Mouse (Mus musculus) erythroblast, embryonic 14.5 days (primary cell): Measurements from ENCODE around the gene Nmnat1. TPM values are rescaled to one million over a fixed set of nuclear protein-coding genes. Genes with fewer than 3 reads are reported as not detected.

Experiments used
- H3K27me3 ChIP-seq: 2 replicates; pipeline ENCODE4 v1.6.1; 2012; ENCODE audit warnings: inconsistent platforms; ENCODE audit not compliant: control insufficient read depth
- H3K36me3 ChIP-seq: 2 replicates; pipeline ENCODE4 v1.6.1; 2012; ENCODE audit warnings: mild to moderate bottlenecking, inconsistent platforms; ENCODE audit not compliant: control insufficient read depth
- H3K4me1 ChIP-seq: 2 replicates; pipeline ENCODE4 v1.6.1; 2012; ENCODE audit warnings: inconsistent platforms; ENCODE audit not compliant: control insufficient read depth
- H3K4me3 ChIP-seq: replicated peaks from 2 replicates; pipeline ENCODE3; 2012; ENCODE audit warnings: moderate library complexity, mild to moderate bottlenecking, inconsistent platforms
- H3K9me3 ChIP-seq: 2 replicates; pipeline ENCODE4 v1.6.1; 2012; ENCODE audit warnings: low read length, inconsistent platforms, mixed read lengths; ENCODE audit not compliant: control insufficient read depth
- GATA1 ChIP-seq: IDR thresholded peaks from 2 replicates; pipeline ENCODE4 v1.6.1; 2012; ENCODE audit warnings: low read length, inconsistent platforms, mixed read lengths
- TAL1 ChIP-seq: IDR thresholded peaks from 3 replicates; pipeline ENCODE4 v1.6.1; 2012; ENCODE audit warnings: low read length, inconsistent platforms, mixed read lengths
- polyA plus RNA-seq: library from polyadenylated mRNA; stranded (reverse); fragments of >175 nt; gene quantifications from 2 replicates; pipeline ENCODE4 v1.2.3, GENCODE M21; 2012

Gene Nmnat1
- polyA plus RNA-seq, 1 experiment, result 0.17 TPM

DNA sequence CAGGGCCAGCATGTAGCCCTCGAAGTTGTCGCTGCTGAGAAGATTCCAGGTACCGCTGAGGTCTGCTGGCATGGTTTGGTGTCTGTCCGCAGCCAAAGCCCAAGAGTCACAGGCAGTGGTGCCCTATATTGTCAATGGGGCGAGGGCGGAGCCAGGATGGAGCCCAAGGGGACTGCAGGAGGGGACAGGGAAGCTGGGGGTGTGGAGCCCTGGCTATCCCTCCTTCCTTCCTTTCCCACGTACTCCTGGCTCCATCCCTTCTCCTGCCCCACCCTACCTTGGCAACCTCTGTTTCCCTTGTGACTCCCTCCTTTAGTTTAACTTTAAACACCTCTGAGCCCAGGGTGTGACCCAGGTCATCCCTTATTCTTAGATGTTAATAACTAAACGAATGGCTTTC is 30.1 kb downstream of the Nmnat1 start, which contains the start of gene Rbp7:
Gene Rbp7 (minus strand): TSS at position 100 of the 400 bp plus-strand sequence.
- TF ChIP-seq GATA1 (no peak), TAL1 (no peak)
- H3K27me3 ChIP-seq, result no peaks in the 10 kb centered on the region
- no peak within 1 kb of the TSS for H3K4me3 ChIP-seq
- no peaks in the 10 kb centered on the region; the same call in 1 of the 2 replicates for H3K4me1 ChIP-seq
- H3K36me3 ChIP-seq, result no peaks in the 10 kb centered on the region
- no peaks in the 10 kb centered on the region; the same call in 1 of the 2 replicates for H3K9me3 ChIP-seq

DNA sequence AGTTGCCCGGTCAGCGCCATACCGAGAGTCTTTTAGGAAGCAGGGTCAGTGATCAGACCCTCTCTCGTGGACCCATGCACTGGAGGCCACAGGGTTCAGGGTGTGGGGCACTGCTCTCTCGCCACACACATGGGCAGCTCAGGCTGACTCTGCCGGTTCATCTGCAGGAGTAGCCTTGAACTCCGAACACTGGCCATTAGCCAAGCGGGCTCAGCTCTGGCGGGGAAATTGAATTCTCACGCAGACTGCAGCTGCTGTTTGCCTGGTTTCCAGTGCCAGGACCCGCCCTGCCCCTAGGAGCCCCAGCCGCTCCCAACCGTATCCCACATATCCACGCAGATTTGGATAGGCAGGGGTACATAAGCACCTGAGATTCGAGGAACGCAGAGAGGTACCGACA is 30.7 kb downstream of the Nmnat1 start:
- no peak overlapping the region for H3K4me3 ChIP-seq
- no peaks in the 10 kb centered on the region; the same call in 1 of the 2 replicates for H3K9me3 ChIP-seq
- H3K4me1 ChIP-seq, result no peaks in the 10 kb centered on the region; the same call in 1 of the 2 replicates
- TF ChIP-seq TAL1 (no peak), GATA1 (no peak)
- no peaks in the 10 kb centered on the region for H3K36me3 ChIP-seq
- H3K27me3 ChIP-seq, result no peaks in the 10 kb centered on the region

GRCm38 (mm10) chr4:149453656-149454055 is 31.3 kb downstream of the Nmnat1 start:
- Histone ChIP-seq H3K4me3 (no peak overlapping the region), H3K27me3 (no peaks in the 10 kb centered on the region), H3K36me3 (no peaks in the 10 kb centered on the region), H3K9me3 (no peaks in the 10 kb centered on the region; the same call in 1 of the 2 replicates), H3K4me1 (no peaks in the 10 kb centered on the region; the same call in 1 of the 2 replicates)
- no peak for TF ChIP-seq TAL1
- no peak for TF ChIP-seq GATA1

DNA sequence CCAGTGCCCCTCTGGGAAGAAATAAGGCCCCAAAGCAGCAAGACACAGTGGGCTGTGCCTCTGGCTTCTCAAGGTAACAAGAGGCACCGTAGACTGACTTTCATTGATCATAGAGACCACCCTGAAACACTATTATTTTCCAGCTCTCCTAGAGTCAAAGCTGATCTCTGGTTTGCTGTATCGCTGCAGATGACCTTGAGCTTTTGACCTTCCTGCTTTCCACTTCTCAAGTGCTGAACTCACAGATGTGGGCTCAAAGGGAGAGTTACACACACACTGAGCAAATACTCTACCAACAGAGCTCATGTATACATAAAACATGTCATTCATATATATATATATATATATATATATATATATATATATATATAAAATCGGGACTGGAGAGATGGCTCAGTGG is 34.4 kb downstream of the Nmnat1 start:
- H3K36me3 ChIP-seq, result no peaks in the 10 kb centered on the region
- H3K4me1 ChIP-seq, result peaks cover 9% of the 10 kb centered on the region
- H3K4me3 ChIP-seq, result no peak overlapping the region
- H3K27me3 ChIP-seq, result no peaks in the 10 kb centered on the region
- TF ChIP-seq GATA1, result no peak
- H3K9me3 ChIP-seq, result no peaks in the 10 kb centered on the region; the same call in 1 of the 2 replicates

DNA sequence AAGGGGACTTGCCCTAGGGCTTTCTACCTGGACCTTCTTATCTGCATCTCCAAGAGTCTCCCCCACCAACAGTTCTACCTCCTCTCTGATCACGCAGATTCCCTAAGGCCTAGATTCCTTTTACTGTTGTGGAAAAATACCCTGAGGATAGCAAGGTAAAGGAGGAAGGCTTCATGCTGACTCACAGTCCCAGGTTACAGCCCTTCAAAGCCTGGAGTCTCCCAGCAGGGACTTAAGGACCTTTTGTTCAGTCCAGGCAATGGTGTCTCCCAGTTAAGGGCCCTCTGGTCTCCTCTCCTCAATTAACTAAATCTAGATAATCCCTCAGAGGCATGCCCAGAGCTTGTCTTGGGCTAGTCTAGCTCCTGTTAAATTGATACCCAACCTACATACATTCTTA is 38.7 kb downstream of the Nmnat1 start:
- H3K27me3 ChIP-seq, result no peaks in the 10 kb centered on the region
- H3K36me3 ChIP-seq, result no peaks in the 10 kb centered on the region
- no peak for TF ChIP-seq TAL1
- TF ChIP-seq GATA1, result no peak
- no peaks in the 10 kb centered on the region for H3K9me3 ChIP-seq
- H3K4me3 ChIP-seq, result peak overlapping the region; percentile 62
- H3K4me1 ChIP-seq, result peaks cover 22% of the 10 kb centered on the region

DNA sequence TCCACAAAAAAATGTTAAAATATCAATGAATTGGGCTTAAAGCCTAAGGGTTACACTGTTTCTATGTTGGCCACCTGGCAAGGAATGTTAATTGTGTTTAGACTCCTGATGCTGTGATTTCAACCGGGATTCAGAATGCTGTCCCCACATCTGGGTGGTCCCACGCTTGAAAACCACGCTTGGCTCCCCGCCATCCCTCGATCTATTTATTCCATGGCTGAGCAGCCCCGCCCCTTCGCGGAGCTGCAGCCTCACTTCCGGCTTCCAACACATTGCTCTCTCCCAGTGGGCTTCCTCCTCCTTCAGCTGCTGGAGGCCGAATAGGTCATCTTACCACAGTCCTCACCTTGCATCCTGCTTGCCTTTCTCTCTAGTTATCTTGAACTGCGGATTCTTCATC is 39.1 kb downstream of the Nmnat1 start:
- Histone ChIP-seq H3K4me3 (peak overlapping the region; percentile 62), H3K4me1 (peaks cover 22% of the 10 kb centered on the region), H3K9me3 (no peaks in the 10 kb centered on the region), H3K36me3 (no peaks in the 10 kb centered on the region), H3K27me3 (no peaks in the 10 kb centered on the region)
- TF ChIP-seq GATA1 (no peak), TAL1 (no peak)

GRCm38 (mm10) chr4:149444964-149445701 is 39.9 kb downstream of the Nmnat1 start:
- Histone ChIP-seq H3K27me3 (no peaks in the 10 kb centered on the region), H3K4me1 (peaks cover 22% of the 10 kb centered on the region), H3K9me3 (no peaks in the 10 kb centered on the region), H3K4me3 (peak overlapping the region; percentile 62), H3K36me3 (no peaks in the 10 kb centered on the region)
- TF ChIP-seq TAL1, result no peak

DNA sequence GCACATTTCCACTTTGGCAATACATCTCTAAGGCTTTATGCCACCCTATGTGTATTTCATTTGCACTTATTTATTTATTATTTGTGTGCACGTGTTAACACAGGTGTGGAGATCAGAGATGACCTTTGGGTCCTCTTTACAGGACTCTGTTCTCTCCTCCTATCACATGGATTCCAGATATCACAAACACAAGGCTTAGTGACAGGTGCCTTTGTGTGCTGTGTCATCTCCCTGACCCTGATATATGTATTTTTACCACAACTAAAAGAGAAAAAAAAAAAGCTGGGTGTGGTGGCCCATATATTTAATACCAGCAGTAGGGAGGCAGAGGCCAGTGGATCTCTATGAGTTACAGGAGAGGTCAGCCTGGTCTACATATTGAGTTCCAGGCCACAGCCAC is 40.5 kb downstream of the Nmnat1 start:
- TF ChIP-seq TAL1, result no peak
- no peak for TF ChIP-seq GATA1
- no peaks in the 10 kb centered on the region for H3K9me3 ChIP-seq
- no peaks in the 10 kb centered on the region for H3K27me3 ChIP-seq
- peaks cover 22% of the 10 kb centered on the region for H3K4me1 ChIP-seq
- no peaks in the 10 kb centered on the region for H3K36me3 ChIP-seq
- no peak overlapping the region for H3K4me3 ChIP-seq

DNA sequence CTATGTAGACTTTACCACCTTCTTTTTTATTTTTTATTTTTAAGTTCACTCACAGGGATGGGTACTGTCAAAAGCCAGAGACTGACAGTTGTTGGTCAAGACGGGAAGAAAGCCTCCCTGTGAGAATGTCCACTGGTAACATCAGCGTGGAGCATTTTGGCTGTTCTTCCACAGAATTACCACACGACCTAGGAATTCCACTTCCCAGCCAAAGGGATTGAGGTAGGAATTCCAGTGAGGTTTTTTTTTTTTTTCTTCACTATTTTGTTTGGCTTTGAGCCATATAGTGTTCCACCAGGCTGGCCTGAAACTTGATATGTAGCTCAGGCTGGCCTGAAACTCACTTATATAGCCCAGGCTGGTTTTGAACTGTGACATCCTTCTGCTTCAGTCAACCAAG is 42.6 kb downstream of the Nmnat1 start:
- Histone ChIP-seq H3K27me3 (no peaks in the 10 kb centered on the region), H3K4me3 (no peak overlapping the region), H3K9me3 (no peaks in the 10 kb centered on the region), H3K36me3 (no peaks in the 10 kb centered on the region), H3K4me1 (peaks cover 22% of the 10 kb centered on the region)
- TF ChIP-seq GATA1 (no peak), TAL1 (no peak)
